Mouse (Mus musculus) embryonic facial prominence, embryonic 13.5 days (tissue): ENCODE results near the gene Enoph1. TPM values are rescaled to one million over a fixed set of nuclear protein-coding genes. Genes with fewer than 3 reads are reported as not detected.

ENCODE experiments used
- ATAC-seq: fragments of 200-750 bp; cut with Nextera tagmentation; 2 replicates; pipeline ENCODE4 v1.8.0; 2017; ENCODE audit warnings: low read depth; ENCODE audit not compliant: insufficient number of reproducible peaks, insufficient read depth, low FRiP score, low TSS enrichment
- H3K27ac ChIP-seq: fragments of 300-500 bp; sonication (generic); 2 replicates; pipeline ENCODE4 v1.5.1; 2015; ENCODE audit warnings: moderate library complexity, mild to moderate bottlenecking, inconsistent platforms
- H3K27me3 ChIP-seq: fragments of 300-500 bp; sonication (generic); 2 replicates; pipeline ENCODE4 v1.6.1; 2015; ENCODE audit warnings: mild to moderate bottlenecking, inconsistent platforms
- H3K36me3 ChIP-seq: fragments of 300-500 bp; sonication (generic); 2 replicates; pipeline ENCODE4 v1.6.1; 2015; ENCODE audit warnings: mild to moderate bottlenecking, inconsistent platforms
- H3K4me1 ChIP-seq: fragments of 300-500 bp; sonication (generic); 2 replicates; pipeline ENCODE4 v1.6.1; 2015; ENCODE audit warnings: inconsistent platforms
- H3K4me2 ChIP-seq: fragments of 300-500 bp; sonication (generic); 2 replicates; pipeline ENCODE4 v1.6.1; 2015; ENCODE audit warnings: moderate library complexity, mild to moderate bottlenecking, inconsistent platforms
- H3K4me3 ChIP-seq: fragments of 300-500 bp; sonication (generic); 2 replicates; pipeline ENCODE4 v1.5.1; 2015; ENCODE audit warnings: mild to moderate bottlenecking, inconsistent platforms
- H3K9ac ChIP-seq: fragments of 300-500 bp; sonication (generic); 2 replicates; pipeline ENCODE4 v1.6.1; 2015; ENCODE audit warnings: mild to moderate bottlenecking, inconsistent platforms
- H3K9me3 ChIP-seq: fragments of 300-500 bp; sonication (generic); 2 replicates; pipeline ENCODE4 v1.6.1; 2016; ENCODE audit warnings: inconsistent platforms
- WGBS: fragments of 180-500 bp; shearing (Covaris S2); methylation state at CpG from one replicate; pipeline ENCODE4 v1.1.7; 2015; ENCODE audit warnings: mixed read lengths; 5-methylcytosine and 5-hydroxymethylcytosine counted together
- polyA plus RNA-seq: library from polyadenylated mRNA; unstranded; fragments of >200 nt; fragmentation: Nextera tagmentation; extraction: Ambion mirVana; gene quantifications from 2 replicates; pipeline ENCODE4 v1.2.1, GENCODE M21; 2015

Gene Enoph1
- polyA plus RNA-seq, 1 experiment from 2014 or later = 49.0 TPM

GRCm38 (mm10) chr5:100020089-100020488, 19.7 kb upstream of the Enoph1 start:
- H3K4me1 ChIP-seq = no peaks in the 10 kb centered on the region
- no peaks in the 10 kb centered on the region for H3K9me3 ChIP-seq
- H3K27ac ChIP-seq = no peak overlapping the region
- no peaks in the 10 kb centered on the region for H3K27me3 ChIP-seq
- H3K4me3 ChIP-seq = no peak overlapping the region
- H3K36me3 ChIP-seq = no peaks in the 10 kb centered on the region
- no peak overlapping the region for H3K9ac ChIP-seq
- ATAC-seq = no peak
- no peak overlapping the region for H3K4me2 ChIP-seq

- 70% methylated on average over 5 of the region's 5 CpGs for WGBS
- H3K9me3 ChIP-seq = no peaks in the 10 kb centered on the region
- H3K4me3 ChIP-seq = no peak overlapping the region
Measured at GRCm38 (mm10) chr5:100024403-100024802, 15.4 kb upstream of the Enoph1 start.

GRCm38 (mm10) chr5:100024868-100025267, 14.9 kb upstream of the Enoph1 start:
- 80% methylated on average over 1 of the region's 1 CpGs for WGBS
- no peak overlapping the region for H3K9ac ChIP-seq
- no peak for ATAC-seq
- no peaks in the 10 kb centered on the region for H3K27me3 ChIP-seq
- no peak overlapping the region for H3K4me3 ChIP-seq
- H3K27ac ChIP-seq = no peak overlapping the region
- no peak overlapping the region for H3K4me2 ChIP-seq
- peaks cover 6% of the 10 kb centered on the region for H3K4me1 ChIP-seq
- no peaks in the 10 kb centered on the region for H3K36me3 ChIP-seq
- H3K9me3 ChIP-seq = no peaks in the 10 kb centered on the region

More at GRCm38 (mm10) chr5:100024403-100024802, 15.4 kb upstream of the Enoph1 start:
- H3K9ac ChIP-seq = 0 out of 2 replicates have a peak overlapping the region, but pooled peaks have one; percentile 16
- ATAC-seq = no peak
- H3K4me1 ChIP-seq = 0 out of 2 replicates have a peak, but pooled peaks cover 5% of the 10 kb centered on the region
- H3K4me2 ChIP-seq = no peak overlapping the region
- H3K27me3 ChIP-seq = no peaks in the 10 kb centered on the region
- no peaks in the 10 kb centered on the region for H3K36me3 ChIP-seq
- H3K27ac ChIP-seq = no peak overlapping the region

GRCm38 (mm10) chr5:100030069-100030468, 9.7 kb upstream of the Enoph1 start:
- Histone ChIP-seq H3K4me2 (no peak overlapping the region), H3K27ac (peak overlapping the region; percentile 29; the same call in 1 of the 2 replicates), H3K9ac (no peak overlapping the region), H3K9me3 (no peaks in the 10 kb centered on the region), H3K36me3 (peaks cover 35% of the 10 kb centered on the region), H3K27me3 (no peaks in the 10 kb centered on the region), H3K4me3 (no peak overlapping the region), H3K4me1 (peaks cover 20% of the 10 kb centered on the region)
- WGBS = 18% methylated on average over 6 of the region's 6 CpGs
- peak; percentile 49; the same call in 1 of the 2 replicates for ATAC-seq

GRCm38 (mm10) chr5:100032107-100032506, 7.7 kb upstream of the Enoph1 start:
- ATAC-seq = no peak; the same call in 1 of the 2 replicates
- Histone ChIP-seq H3K36me3 (peaks cover 46% of the 10 kb centered on the region), H3K27ac (no peak overlapping the region), H3K9me3 (no peaks in the 10 kb centered on the region), H3K4me2 (no peak overlapping the region), H3K4me3 (no peak overlapping the region), H3K4me1 (peaks cover 29% of the 10 kb centered on the region), H3K9ac (no peak overlapping the region), H3K27me3 (no peaks in the 10 kb centered on the region)
- WGBS = 86% methylated on average over 2 of the region's 2 CpGs

GRCm38 (mm10) chr5:100032646-100033045, 7.1 kb upstream of the Enoph1 start:
- no peak overlapping the region for H3K4me2 ChIP-seq
- H3K9ac ChIP-seq = no peak overlapping the region
- 74% methylated on average over 3 of the region's 3 CpGs for WGBS
- H3K4me3 ChIP-seq = no peak overlapping the region
- no peak overlapping the region for H3K27ac ChIP-seq
- no peaks in the 10 kb centered on the region for H3K27me3 ChIP-seq
- peaks cover 30% of the 10 kb centered on the region for H3K4me1 ChIP-seq
- H3K36me3 ChIP-seq = peaks cover 51% of the 10 kb centered on the region
- H3K9me3 ChIP-seq = no peaks in the 10 kb centered on the region
- no peak for ATAC-seq

- no peak overlapping the region for H3K27ac ChIP-seq
- H3K4me2 ChIP-seq = peak overlapping the region; percentile 95
- H3K36me3 ChIP-seq = peaks cover 51% of the 10 kb centered on the region
- H3K4me3 ChIP-seq = peak overlapping the region; percentile 90
- H3K9me3 ChIP-seq = no peaks in the 10 kb centered on the region
- no peak for ATAC-seq
- H3K27me3 ChIP-seq = no peaks in the 10 kb centered on the region
- WGBS = 40% methylated on average over 7 of the region's 7 CpGs
- peaks cover 27% of the 10 kb centered on the region for H3K4me1 ChIP-seq
- no peak overlapping the region for H3K9ac ChIP-seq
Measured at GRCm38 (mm10) chr5:100035950-100036349, 3.8 kb upstream of the Enoph1 start.

GRCm38 (mm10) chr5:100036681-100037080, 3.1 kb upstream of the Enoph1 start:
- Histone ChIP-seq H3K36me3 (peaks cover 49% of the 10 kb centered on the region), H3K27ac (no peak overlapping the region), H3K4me1 (peaks cover 32% of the 10 kb centered on the region), H3K27me3 (no peaks in the 10 kb centered on the region), H3K4me3 (peak overlapping the region; percentile 90), H3K9me3 (no peaks in the 10 kb centered on the region), H3K4me2 (peak overlapping the region; percentile 95), H3K9ac (peak overlapping the region; percentile 99)
- ATAC-seq = no peak
- WGBS = 21% methylated on average over 7 of the region's 7 CpGs

- ATAC-seq = peak; percentile 49
- Histone ChIP-seq H3K9ac (peak overlapping the region; percentile 99), H3K4me2 (peak overlapping the region; percentile 95), H3K36me3 (peaks cover 35% of the 10 kb centered on the region), H3K9me3 (no peaks in the 10 kb centered on the region), H3K4me1 (peaks cover 32% of the 10 kb centered on the region), H3K27me3 (no peaks in the 10 kb centered on the region), H3K27ac (peak overlapping the region; percentile 99), H3K4me3 (peak overlapping the region; percentile 90)
- WGBS = under 1% methylated on average over 45 of the region's 45 CpGs
Measured at GRCm38 (mm10) chr5:100037965-100038713, 1.6 kb upstream of the Enoph1 start.

- H3K9me3 ChIP-seq = no peaks in the 10 kb centered on the region
- peak overlapping the region; percentile 95 for H3K4me2 ChIP-seq
- H3K4me1 ChIP-seq = peaks cover 35% of the 10 kb centered on the region
- peak overlapping the region; percentile 90 for H3K4me3 ChIP-seq
- ATAC-seq = peak; percentile 81
- H3K27ac ChIP-seq = peak overlapping the region; percentile 99
- H3K9ac ChIP-seq = peak overlapping the region; percentile 99
- no peaks in the 10 kb centered on the region for H3K27me3 ChIP-seq
- under 1% methylated on average over 108 of the region's 113 CpGs for WGBS
- H3K36me3 ChIP-seq = peaks cover 28% of the 10 kb centered on the region
Measured at GRCm38 (mm10) chr5:100038714-100039601, 827 bp upstream of the Enoph1 start.

GRCm38 (mm10) chr5:100040281-100040784, 548 bp downstream of the Enoph1 start:
- Histone ChIP-seq H3K9ac (peak overlapping the region; percentile 99), H3K27ac (peak overlapping the region; percentile 99), H3K9me3 (no peaks in the 10 kb centered on the region), H3K36me3 (peaks cover 16% of the 10 kb centered on the region), H3K27me3 (no peaks in the 10 kb centered on the region), H3K4me2 (peak overlapping the region; percentile 95), H3K4me3 (peak overlapping the region; percentile 90), H3K4me1 (peaks cover 38% of the 10 kb centered on the region)
- WGBS = under 1% methylated on average over 19 of the region's 19 CpGs
- no peak for ATAC-seq
